Mouse (Mus musculus): ENCODE data around the gene Ddo. TPM values are rescaled to one million over a fixed set of nuclear protein-coding genes. Genes with fewer than 3 reads are reported as not detected.

Gene Ddo
- polyA plus RNA-seq, 1 experiment: 0.84 TPM

DNA sequence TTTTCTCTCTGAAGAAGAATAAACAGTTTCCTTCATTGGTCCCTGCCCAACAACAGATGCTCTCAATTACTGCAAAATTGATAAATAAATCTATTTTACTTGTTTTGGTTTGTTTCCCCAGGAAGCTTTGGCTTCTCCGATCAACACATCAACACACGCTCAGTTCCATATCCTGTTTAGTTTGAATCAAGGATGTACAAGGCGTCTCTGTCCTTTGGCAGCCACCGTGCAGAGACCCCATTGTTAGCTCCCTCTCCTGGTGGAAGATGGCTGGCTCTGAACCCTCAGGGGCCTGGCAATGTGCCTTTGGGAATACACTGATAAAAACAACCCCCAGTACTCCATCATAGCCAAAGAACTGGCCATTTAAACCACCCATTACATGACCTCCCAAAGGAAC lies 95.3 kb downstream of the Ddo start:
- H3K27me3 ChIP-seq (ENCODE audit: control insufficient read depth, insufficient read depth, low read length): no peaks in the 10 kb centered on the region
- H3K36me3 ChIP-seq (ENCODE audit: control insufficient read depth, insufficient read depth, low read length): no peaks in the 10 kb centered on the region
- H3K4me1 ChIP-seq (ENCODE audit: control insufficient read depth, insufficient read depth, insufficient read length, low read length): no peaks in the 10 kb centered on the region
- TF ChIP-seq POLR2A (IDR thresholded peaks at IDR 0.05; ENCODE audit: low read depth, low read length) (no peak), CTCF (IDR thresholded peaks at IDR 0.05; ENCODE audit: extremely low read depth, insufficient read length, insufficient replicate concordance, low read depth, low read length) (no peak)
- 63% methylated on average over 4 of the region's 4 CpGs for WGBS
- H3K27ac ChIP-seq (ENCODE audit: insufficient read depth, low read depth, low read length): no peak overlapping the region
- no peak overlapping the region for H3K4me3 ChIP-seq (ENCODE audit: low read depth, low read length)

DNA sequence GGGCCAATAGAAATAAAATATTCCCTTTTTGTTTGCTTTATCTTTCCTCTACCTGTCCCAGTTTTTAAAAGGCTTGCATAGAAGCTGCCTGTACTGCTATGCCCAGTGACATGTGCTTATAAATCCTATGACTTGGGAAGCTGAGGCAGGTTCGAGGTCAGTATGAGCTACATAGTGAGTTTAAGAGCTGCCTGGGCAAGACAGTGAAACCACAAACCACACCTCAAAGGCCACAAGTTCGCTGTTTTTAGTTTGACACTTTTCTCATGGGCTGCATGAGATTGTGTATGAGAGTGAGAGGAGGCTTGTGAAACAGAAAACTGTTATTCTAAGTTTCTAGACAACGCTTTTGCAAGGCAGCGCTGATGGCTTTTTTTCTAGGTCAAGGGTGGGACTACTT lies 95.7 kb downstream of the Ddo start:
- H3K27me3 ChIP-seq (ENCODE audit: control insufficient read depth, insufficient read depth, low read length): no peaks in the 10 kb centered on the region
- no peak for TF ChIP-seq POLR2A (IDR thresholded peaks at IDR 0.05; ENCODE audit: low read depth, low read length)
- no peak for TF ChIP-seq CTCF (IDR thresholded peaks at IDR 0.05; ENCODE audit: extremely low read depth, insufficient read length, insufficient replicate concordance, low read depth, low read length)
- H3K36me3 ChIP-seq (ENCODE audit: control insufficient read depth, insufficient read depth, low read length): no peaks in the 10 kb centered on the region
- H3K4me3 ChIP-seq (ENCODE audit: low read depth, low read length): no peak overlapping the region
- WGBS: 68% methylated on average over 4 of the region's 4 CpGs
- no peaks in the 10 kb centered on the region for H3K4me1 ChIP-seq (ENCODE audit: control insufficient read depth, insufficient read depth, insufficient read length, low read length)
- no peak overlapping the region for H3K27ac ChIP-seq (ENCODE audit: insufficient read depth, low read depth, low read length)

DNA sequence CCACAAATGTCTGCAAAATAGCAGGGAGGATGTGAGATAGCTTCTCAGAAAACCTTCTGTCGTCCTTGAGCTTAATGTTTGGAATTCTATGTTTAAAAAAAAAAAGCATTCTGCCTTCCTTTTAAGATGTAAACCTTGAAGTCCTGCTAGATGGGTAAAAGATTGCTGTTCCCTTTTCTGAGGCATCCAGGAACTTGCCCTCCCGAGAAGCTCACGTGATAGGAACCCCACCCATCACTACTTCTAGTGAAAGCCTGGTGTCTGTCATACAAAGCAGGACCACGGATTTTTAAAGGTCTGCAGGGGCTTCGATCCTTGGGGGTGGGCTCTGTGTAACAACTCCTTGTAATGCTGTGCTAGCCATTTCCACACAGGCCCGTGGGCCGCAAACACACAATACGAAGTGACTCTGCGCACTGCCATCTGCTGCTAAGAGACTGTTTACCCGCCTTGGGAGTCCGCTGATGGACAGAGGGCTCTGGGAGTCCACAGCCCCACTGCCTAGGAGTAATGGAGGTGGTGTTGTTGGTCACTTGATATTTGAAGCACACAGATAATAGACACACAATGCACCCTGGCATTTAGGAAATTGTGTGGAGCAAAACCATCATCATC lies 96.6 kb downstream of the Ddo start:
- 59% methylated on average over 11 of the region's 11 CpGs for WGBS

DNA sequence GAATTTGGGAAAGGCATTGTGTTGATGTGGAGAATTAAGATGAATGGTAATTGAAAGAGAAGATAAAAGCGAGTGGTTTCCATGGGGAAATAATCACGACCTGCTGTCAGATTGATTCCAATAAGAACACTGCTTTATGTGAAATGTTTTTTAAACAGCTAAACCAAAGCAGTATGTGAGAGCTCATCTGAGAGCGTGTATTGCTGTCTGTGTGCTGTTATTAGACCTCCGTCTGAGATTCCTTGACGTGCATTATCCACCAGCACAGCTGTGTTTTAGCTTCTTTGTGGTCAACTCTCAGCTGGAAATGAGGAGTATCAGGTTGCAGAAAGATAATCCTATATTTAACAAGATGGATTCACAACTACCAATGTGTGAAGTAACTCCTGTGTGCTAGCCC lies 97.2 kb downstream of the Ddo start:
- H3K27me3 ChIP-seq (ENCODE audit: control insufficient read depth, insufficient read depth, low read length): no peaks in the 10 kb centered on the region
- H3K4me1 ChIP-seq (ENCODE audit: control insufficient read depth, insufficient read depth, insufficient read length, low read length): no peaks in the 10 kb centered on the region
- TF ChIP-seq CTCF (IDR thresholded peaks at IDR 0.05; ENCODE audit: extremely low read depth, insufficient read length, insufficient replicate concordance, low read depth, low read length): no peak
- no peak for TF ChIP-seq POLR2A (IDR thresholded peaks at IDR 0.05; ENCODE audit: low read depth, low read length)
- no peaks in the 10 kb centered on the region for H3K36me3 ChIP-seq (ENCODE audit: control insufficient read depth, insufficient read depth, low read length)
- H3K4me3 ChIP-seq (ENCODE audit: low read depth, low read length): no peak overlapping the region
- no peak overlapping the region for H3K27ac ChIP-seq (ENCODE audit: insufficient read depth, low read depth, low read length)
- 84% methylated on average over 5 of the region's 5 CpGs for WGBS

More for the DNA sequence above, 96.6 kb downstream of the Ddo start:
- no peaks in the 10 kb centered on the region for H3K4me1 ChIP-seq (ENCODE audit: control insufficient read depth, insufficient read depth, insufficient read length, low read length)
- H3K36me3 ChIP-seq (ENCODE audit: control insufficient read depth, insufficient read depth, low read length): no peaks in the 10 kb centered on the region
- no peaks in the 10 kb centered on the region for H3K27me3 ChIP-seq (ENCODE audit: control insufficient read depth, insufficient read depth, low read length)
- TF ChIP-seq CTCF (IDR thresholded peaks at IDR 0.05; ENCODE audit: extremely low read depth, insufficient read length, insufficient replicate concordance, low read depth, low read length): no peak
- no peak for TF ChIP-seq POLR2A (IDR thresholded peaks at IDR 0.05; ENCODE audit: low read depth, low read length)
- no peak overlapping the region for H3K27ac ChIP-seq (ENCODE audit: insufficient read depth, low read depth, low read length)
- H3K4me3 ChIP-seq (ENCODE audit: low read depth, low read length): no peak overlapping the region

DNA sequence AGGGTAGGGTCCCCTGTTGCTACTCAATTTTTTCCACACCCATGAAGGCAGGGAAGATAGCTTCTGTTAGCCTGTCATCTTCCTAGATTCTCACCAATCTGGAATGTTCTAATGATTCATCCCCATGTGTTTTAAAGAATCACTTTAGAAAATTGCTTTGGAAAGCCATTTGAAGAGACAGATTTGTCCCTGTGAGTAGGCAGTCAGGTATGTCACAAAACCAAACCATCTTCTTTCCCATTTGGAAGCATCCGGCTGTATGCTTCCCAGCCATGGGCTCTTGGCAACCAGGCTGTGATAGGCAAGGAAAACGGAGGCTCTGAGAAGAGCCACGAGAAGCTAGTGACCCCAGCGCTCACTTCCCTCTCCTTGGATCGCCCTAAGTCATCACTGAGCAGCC lies 100.4 kb downstream of the Ddo start:
- no peaks in the 10 kb centered on the region for H3K4me1 ChIP-seq (ENCODE audit: control insufficient read depth, insufficient read depth, insufficient read length, low read length)
- H3K4me3 ChIP-seq (ENCODE audit: low read depth, low read length): no peak overlapping the region
- H3K27ac ChIP-seq (ENCODE audit: insufficient read depth, low read depth, low read length): no peak overlapping the region
- H3K27me3 ChIP-seq (ENCODE audit: control insufficient read depth, insufficient read depth, low read length): no peaks in the 10 kb centered on the region
- no peaks in the 10 kb centered on the region for H3K36me3 ChIP-seq (ENCODE audit: control insufficient read depth, insufficient read depth, low read length)
- WGBS: 80% methylated on average over 5 of the region's 5 CpGs
- TF ChIP-seq POLR2A (IDR thresholded peaks at IDR 0.05; ENCODE audit: low read depth, low read length) (no peak), CTCF (IDR thresholded peaks at IDR 0.05; ENCODE audit: extremely low read depth, insufficient read length, insufficient replicate concordance, low read depth, low read length) (no peak)

Other genes with a start within 250 kb of the Ddo start
- not detected in 2 replicates for gene Slc22a16, start 59.7 kb upstream of the Ddo start, polyA plus RNA-seq (2012; rRNA removed)
- gene Mettl24, start 53.3 kb downstream of the Ddo start, polyA plus RNA-seq (2012; rRNA removed): 2.0 and 2.4 TPM in 2 replicates